Mouse (Mus musculus) brain, embryonic 14.5 days (tissue): ENCODE measurements around the gene Coq6.

Experiments
- CTCF ChIP-seq: fragments of 200-500 bp; IDR thresholded peaks from 2 replicates; pipeline ENCODE4 v1.5.1; 2012; ENCODE audit warnings: inconsistent platforms, mild to moderate bottlenecking, moderate library complexity, borderline replicate concordance; ENCODE audit not compliant: insufficient read depth, insufficient read length; ENCODE audit errors: extremely low read depth
- POLR2A ChIP-seq: fragments of 200-500 bp; IDR thresholded peaks from 2 replicates; pipeline ENCODE4 v1.6.1; 2012; ENCODE audit warnings: mild to moderate bottlenecking, inconsistent platforms, borderline replicate concordance; ENCODE audit not compliant: poor library complexity, insufficient read depth, insufficient read length, severe bottlenecking; ENCODE audit errors: extremely low read depth

- TF ChIP-seq CTCF, result no peak
- no peak for TF ChIP-seq POLR2A
Measured at GRCm38 (mm10) chr12:84382369-84382768, 20.9 kb downstream of the Coq6 start.
